ENCODE assay signal across 8 mouse cellular contexts in genomic region chr9:80688481-80689086, GRCm38 (mm10).
DNase-seq lines count a peak whose midpoint lies in the region; ATAC-seq and TF ChIP-seq lines count a peak whose summit lies in the region.

No protein-coding gene starts in this region.

- peak; percentile 1 for DNase-seq in hindbrain, embryonic 11.5 days (ENCODE audit: low spot score)
- DNase-seq in hindbrain, embryonic 10.5 days (ENCODE audit: low spot score) = no peak
- peak; percentile 12 for DNase-seq in Patski (ENCODE audit: low read depth, low spot score)
- peak; percentile 74 for DNase-seq in fibroblast of lung, adult 2 months (ENCODE audit: low read depth)
- DNase-seq in urinary bladder, postnatal 14 days (ENCODE audit: low spot score) = peak; percentile 64
- DNase-seq in embryo, embryonic 10 days (ENCODE audit: low spot score) = no peak
- DNase-seq in MN1 (ENCODE audit: low spot score) = no peak

- no peaks in the 10 kb centered on the region for H3K9me3 ChIP-seq in hindbrain, embryonic 11.5 days (ENCODE audit: control insufficient read depth, low read length)
- no peaks in the 10 kb centered on the region for H3K9me3 ChIP-seq in hindbrain, embryonic 10.5 days
- no peaks in the 10 kb centered on the region for H3K9me3 ChIP-seq in intestine, postnatal 0 days (ENCODE audit: control insufficient read depth)

- no peak overlapping the region for H3K9ac ChIP-seq in hindbrain, embryonic 11.5 days (ENCODE audit: low read depth, low read length)
- H3K9ac ChIP-seq in intestine, postnatal 0 days (ENCODE audit: low read depth, low read length) = no peak overlapping the region

- TF ChIP-seq CTCF in Patski (IDR thresholded peaks at IDR 0.05) = no peak
- no peak for TF ChIP-seq CTCF in intestine, postnatal 0 days (IDR thresholded peaks at IDR 0.05; ENCODE audit: low read depth)

- in situ Hi-C loops in Patski (cut with MboI; ENCODE audit: low pct_unique_long_range_greater_than_20kb) = no loop called here

- 71% methylated on average over 9 of the region's 9 CpGs for WGBS in hindbrain, embryonic 11.5 days
- WGBS in hindbrain, embryonic 10.5 days = 70% methylated on average over 9 of the region's 9 CpGs
- WGBS in intestine, postnatal 0 days = 49% methylated on average over 9 of the region's 9 CpGs

- H3K27ac ChIP-seq in hindbrain, embryonic 11.5 days (ENCODE audit: low read depth, low read length) = no peak overlapping the region
- no peak overlapping the region for H3K27ac ChIP-seq in hindbrain, embryonic 10.5 days
- H3K27ac ChIP-seq in intestine, postnatal 0 days (ENCODE audit: low read depth, low read length) = no peak overlapping the region

- POLR2A ChIA-PET in Patski (lab: Charles Lee) = no interaction called here

- H3K27me3 ChIP-seq in hindbrain, embryonic 11.5 days (ENCODE audit: control insufficient read depth, insufficient read depth, low read length) = no peaks in the 10 kb centered on the region
- H3K27me3 ChIP-seq in hindbrain, embryonic 10.5 days (ENCODE audit: insufficient read depth, poor library complexity, severe bottlenecking) = no peaks in the 10 kb centered on the region
- H3K27me3 ChIP-seq in Patski = no peaks in the 10 kb centered on the region
- H3K27me3 ChIP-seq in intestine, postnatal 0 days (replicated peaks; ENCODE audit: control insufficient read depth, insufficient read depth, low read length) = no peaks in the 10 kb centered on the region

- no peaks in the 10 kb centered on the region for H3K36me3 ChIP-seq in hindbrain, embryonic 11.5 days (ENCODE audit: control insufficient read depth, insufficient read depth, low read length)
- no peaks in the 10 kb centered on the region for H3K36me3 ChIP-seq in hindbrain, embryonic 10.5 days
- no peaks in the 10 kb centered on the region for H3K36me3 ChIP-seq in intestine, postnatal 0 days (ENCODE audit: control insufficient read depth, insufficient read depth)

- H3K4me3 ChIP-seq in hindbrain, embryonic 11.5 days (ENCODE audit: low read depth, low read length) = no peak overlapping the region
- H3K4me3 ChIP-seq in hindbrain, embryonic 10.5 days = no peak overlapping the region
- H3K4me3 ChIP-seq in intestine, postnatal 0 days (ENCODE audit: low read depth, low read length) = no peak overlapping the region

- CTCF ChIA-PET in Patski (lab: Charles Lee) = interaction anchor here (1.3 kb wide), 1 partner anchor 11 kb away, joined by 3 read pairs; no protein-coding TSS in a partner anchor

- H3K4me2 ChIP-seq in hindbrain, embryonic 11.5 days (replicated peaks; ENCODE audit: low read depth, low read length) = no peak overlapping the region
- 0 out of 2 replicates have a peak overlapping the region, but pooled peaks have one; percentile 13 for H3K4me2 ChIP-seq in intestine, postnatal 0 days (replicated peaks; ENCODE audit: low read depth)

- no peaks in the 10 kb centered on the region for H3K4me1 ChIP-seq in hindbrain, embryonic 11.5 days (replicated peaks; ENCODE audit: control insufficient read depth, insufficient read depth, low read length)
- no peaks in the 10 kb centered on the region for H3K4me1 ChIP-seq in hindbrain, embryonic 10.5 days (replicated peaks)
- H3K4me1 ChIP-seq in intestine, postnatal 0 days (replicated peaks; ENCODE audit: control insufficient read depth, insufficient read depth, low read length) = no peaks in the 10 kb centered on the region

- ATAC-seq in hindbrain, embryonic 11.5 days (ENCODE audit: low FRiP score) = no peak; the same call in 1 of the 2 replicates
- peak; percentile 99 for ATAC-seq in Patski
- peak; percentile 87 for ATAC-seq in intestine, postnatal 0 days

Comparison
In these comparisons a context has a peak if more than half of its experiments do, and no peak if none do; other contexts are left out.
1. DNase-seq: peak in hindbrain, embryonic 11.5 days (single experiment), Patski (single experiment), fibroblast of lung, adult 2 months (single experiment) and urinary bladder, postnatal 14 days (single experiment); none in hindbrain, embryonic 10.5 days (single experiment), embryo, embryonic 10 days (single experiment) and MN1 (single experiment).